Mouse (Mus musculus) kidney, adult 18-20 months (tissue): ENCODE measurements around the gene Slc35b2.

Source experiments
- DNase-seq: peaks from one replicate; pipeline ENCODE4 v3.0.0; 2021

Slc35b2 gene

DNA sequence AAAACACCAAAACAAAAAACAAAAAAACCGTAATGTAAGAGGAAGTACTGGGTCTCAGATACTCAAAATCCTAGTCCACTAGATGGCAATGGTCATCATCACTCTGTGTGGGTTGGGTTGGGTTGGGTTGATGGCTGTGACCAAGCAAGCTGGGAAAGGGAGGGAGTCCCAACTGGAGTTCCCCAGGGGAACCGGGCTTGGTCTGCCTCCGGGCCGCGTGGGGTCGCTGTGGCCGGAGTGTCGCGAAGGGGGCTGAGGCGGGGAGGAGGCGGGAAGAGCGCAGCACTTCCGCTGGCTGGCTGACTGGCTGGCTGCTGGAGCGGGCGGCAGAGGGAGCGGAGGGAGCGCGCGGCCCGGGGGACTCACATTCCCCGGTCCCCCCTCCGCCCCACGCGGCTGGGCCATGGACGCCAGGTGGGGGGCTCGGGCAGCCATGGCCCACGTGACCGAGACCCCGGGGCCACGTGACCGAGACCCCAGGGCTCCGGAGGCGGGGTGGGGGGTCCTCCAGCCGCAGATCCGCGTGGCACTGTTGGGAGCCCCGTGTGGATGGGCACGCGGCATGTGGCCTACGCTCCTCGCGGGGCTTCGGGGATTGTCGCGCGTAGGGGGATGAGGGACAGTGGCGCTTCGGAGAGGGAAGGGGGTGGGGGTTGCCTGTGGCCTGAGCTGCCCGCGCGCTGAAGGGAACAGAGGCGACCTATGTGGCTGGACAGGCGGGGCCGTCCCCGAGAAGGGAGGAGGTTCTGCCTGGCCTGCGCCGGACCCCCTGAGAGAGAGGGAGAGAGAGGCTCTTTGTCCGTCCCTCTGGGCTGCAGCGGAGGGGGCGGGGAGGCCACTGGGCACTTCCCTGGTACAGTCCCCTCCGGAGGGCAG is at the start of gene Slc35b2:
Slc35b2 (plus strand) TSS at position 220 of the 876 bp plus-strand sequence.
- peak; percentile 91 for DNase-seq

DNA sequence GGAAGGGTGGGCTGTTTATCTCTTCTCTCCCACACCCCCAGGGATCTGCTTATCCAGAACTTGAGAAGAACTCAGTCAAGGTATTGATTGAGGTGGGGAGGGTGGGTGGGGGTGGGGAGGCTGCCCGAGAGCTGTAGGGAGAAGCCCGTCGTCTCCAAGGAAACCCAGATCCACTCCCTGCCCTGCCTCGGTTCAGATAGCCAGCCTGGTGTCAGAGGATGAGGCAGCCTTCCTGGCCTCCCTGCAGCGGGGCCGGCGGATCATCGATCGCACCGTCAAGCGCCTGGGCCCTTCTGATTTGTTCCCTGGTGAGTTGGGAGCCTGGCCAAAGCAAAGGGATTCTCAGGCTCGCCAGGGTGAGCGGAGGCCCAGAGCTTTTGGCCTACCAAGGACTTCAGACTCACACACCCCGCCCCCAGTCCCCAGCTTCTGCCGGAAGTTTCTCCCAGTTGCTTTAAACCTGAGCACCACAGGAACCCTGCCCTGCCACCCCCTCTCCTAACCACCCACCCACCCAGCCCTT is 48.4 kb upstream of the Slc35b2 start:
- DNase-seq: no peak

DNA sequence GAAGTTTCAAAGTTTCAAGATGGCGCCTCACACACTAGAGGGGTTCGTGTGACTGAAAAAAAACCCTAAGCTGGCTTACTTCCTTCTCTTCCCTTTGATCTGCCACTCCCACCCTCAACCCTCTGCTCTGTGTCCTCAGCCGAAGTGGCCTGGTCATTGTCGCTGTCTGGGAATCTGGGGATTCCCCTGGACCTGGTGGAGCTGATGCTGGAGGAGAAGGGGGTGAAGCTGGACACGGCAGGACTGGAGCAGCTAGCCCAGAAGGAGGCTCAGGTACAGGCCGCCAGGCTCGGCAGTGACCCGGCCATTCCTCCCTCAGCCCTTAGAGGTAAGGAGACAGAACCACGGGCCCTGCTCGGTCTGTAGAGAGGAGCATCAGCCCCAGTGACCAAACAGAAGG is 47.9 kb upstream of the Slc35b2 start:
- DNase-seq: no peak

DNA sequence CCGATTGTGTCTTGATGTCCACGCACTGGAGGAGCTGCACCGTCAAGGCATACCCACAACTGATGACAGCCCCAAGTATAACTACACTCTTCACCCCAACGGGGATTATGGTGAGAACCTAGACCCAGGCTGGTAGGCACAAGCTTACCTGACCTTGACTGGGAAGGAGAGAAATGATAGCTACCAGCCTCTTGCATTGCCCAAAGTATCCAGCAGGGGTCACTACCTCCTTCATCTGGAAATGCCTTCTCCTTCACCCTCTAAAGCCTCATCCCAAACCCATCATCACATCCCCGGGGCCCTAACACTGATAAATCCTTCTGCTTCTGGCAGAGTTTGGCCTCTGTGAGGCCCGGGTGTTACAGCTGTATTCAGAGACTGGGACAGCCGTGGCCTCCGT is 47.2 kb upstream of the Slc35b2 start:
- peak; percentile 85 for DNase-seq

DNA sequence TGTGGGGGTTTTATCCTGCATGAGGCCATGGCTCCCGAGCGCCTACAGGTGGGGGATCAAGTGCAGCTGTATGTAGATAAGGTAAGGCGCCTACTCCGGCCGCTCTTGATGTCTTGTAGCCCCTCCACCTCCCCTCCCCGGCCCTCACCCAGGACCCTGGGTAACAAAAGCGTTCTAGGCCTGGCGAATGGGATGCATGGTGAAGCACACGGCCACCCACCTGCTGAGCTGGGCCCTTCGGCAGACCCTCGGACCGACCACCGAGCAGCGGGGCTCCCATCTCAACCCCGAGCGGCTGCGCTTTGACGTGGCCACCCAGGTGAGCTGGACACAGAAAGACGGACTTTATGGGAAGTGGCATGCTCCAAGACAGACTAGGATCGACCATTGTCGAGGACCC is 46.5 kb upstream of the Slc35b2 start:
- no peak for DNase-seq

DNA sequence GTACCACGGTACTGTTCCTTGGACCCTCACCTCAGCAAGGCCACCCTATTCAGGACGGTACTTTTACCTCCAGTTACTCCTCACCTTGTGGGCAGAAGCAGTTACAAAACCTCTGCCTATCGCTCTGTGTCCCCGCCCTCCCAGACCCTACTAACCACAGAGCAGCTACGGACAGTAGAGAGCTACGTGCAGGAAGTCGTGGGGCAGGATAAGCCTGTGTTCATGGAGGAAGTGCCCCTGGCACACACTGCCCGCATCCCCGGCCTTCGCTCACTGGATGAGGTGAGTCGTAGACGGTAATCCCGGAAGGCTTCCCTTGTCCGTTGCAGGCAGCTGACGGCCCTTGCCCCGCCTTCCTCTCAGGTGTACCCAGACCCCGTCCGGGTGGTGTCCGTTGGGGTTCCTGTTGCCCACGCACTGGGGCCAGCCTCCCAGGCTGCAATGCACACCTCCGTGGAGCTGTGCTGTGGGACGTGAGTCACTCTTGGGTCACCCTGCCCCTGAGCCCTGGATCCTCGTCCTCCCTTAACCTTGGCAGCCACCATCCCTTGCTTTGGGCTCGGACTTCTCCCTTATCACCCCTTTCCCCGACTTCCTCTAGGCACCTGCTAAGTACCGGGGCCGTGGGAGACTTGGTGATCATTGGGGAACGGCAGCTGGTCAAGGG is 46.0 kb upstream of the Slc35b2 start:
- no peak for DNase-seq

DNA sequence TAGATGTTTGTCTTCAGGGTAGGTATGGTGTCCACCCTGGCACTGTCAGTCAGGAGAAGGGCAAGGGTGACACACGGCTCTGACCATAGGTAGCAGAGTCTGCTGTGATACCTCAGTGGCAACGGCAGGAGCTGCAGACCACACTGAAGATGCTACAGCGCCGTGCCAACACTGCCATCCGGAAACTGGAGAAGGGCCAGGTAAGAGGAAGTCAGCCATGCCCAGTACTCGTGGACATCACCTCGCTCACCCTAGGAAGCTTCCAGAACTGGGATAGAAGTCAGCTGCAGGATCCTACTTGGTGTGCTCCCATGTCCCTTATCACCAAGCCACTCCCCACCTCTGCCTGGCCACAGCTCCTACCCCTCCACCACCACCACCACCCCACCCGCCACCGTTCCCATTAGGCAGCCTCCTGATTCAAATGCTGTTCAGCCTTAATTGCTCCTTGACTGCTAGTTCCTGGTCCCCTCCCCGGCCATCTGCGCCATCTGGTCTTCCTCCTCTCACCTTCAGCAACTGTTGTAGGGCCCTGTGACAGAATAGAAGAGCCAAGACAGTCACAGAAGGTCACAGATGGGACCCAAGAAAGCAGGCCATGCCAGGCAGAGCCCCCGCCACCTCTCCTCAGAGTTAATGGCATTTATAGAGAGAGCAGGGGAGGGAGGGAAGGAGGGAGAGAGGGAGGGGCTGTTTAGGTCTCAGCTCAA is 44.8 kb upstream of the Slc35b2 start:
- no peak for DNase-seq

DNA sequence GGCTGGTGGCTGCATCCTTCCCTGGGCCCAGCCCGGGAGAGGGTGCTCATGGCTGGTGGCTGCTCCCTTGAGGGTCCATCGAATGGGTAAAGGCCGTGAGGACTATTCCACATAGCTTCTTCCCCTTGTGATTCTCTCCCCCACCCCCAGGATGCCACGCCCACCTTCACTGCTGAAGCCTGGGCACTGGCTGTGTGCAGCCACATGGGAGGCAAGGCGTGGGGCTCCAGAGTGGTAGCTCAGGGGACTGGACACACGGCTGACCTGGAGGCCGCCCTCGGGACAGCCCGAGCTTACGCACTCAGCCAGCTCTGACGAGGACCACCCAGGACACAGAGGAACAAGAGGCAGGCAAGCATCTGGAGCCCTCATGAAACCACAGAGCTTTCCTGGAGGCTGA is 43.5 kb upstream of the Slc35b2 start:
- no peak for DNase-seq

DNA sequence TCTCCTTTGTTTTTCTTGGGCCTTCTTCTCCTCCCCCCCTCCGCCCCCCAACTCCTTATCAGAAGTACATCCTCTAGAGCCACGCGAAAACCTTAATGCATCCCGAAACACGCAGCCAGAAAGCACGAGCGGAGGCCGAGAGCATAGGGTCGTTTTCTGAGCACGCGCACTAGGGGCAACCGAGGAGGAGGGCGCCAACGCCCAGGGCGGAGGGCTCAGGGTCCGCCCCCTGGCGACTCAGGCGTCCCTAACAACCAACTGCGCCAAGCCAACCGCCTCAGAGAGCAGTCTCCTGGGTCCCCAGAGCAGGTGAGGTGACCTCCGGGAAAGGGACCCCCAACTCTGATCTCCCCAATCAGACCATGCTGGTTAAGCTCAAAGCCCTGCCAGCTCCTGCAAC is 40.4 kb upstream of the Slc35b2 start, which contains the start of gene Tcte1:
Tcte1 (plus strand) TSS at position 172 of the 400 bp plus-strand sequence.
- no peak for DNase-seq

DNA sequence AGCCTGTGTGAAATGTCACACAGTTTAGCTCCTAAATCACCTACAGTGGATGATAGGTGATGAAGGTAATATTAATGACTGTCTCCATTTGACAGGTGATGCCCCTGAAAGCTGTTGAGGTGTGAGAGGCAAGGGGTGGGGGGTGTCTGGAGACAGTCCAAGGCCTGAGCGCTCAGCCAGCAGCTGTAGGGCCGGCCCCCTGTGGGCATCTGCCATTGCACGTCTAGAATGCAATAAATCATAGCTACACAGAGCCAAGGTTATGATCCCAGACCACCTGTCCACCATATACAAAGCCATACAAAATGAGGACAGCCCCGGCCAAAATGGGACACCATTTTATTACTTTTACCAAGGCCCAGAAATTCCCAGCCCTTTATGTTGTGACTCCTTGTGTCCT is 38.7 kb upstream of the Slc35b2 start:
- DNase-seq: no peak

DNA sequence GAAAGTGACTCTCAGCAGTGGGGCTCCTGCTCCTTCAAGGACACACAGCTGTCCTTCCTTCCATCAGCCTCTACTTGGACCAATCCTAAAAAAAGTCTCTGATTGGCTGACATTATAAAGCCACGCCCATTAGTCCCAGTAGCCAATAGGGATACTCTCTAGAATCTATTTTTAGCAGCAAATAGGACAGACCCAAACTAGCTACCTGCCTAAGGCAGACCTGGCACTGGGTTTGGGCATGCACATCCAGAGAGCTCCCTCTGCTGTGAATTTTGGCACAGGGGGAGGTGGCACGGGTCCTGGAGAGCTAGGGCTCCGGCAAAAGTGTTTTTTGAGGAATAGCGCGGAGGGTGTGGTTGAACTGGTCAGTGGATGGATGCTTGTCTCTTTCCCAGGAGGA is 37.1 kb upstream of the Slc35b2 start:
- DNase-seq: peak; percentile 37

DNA sequence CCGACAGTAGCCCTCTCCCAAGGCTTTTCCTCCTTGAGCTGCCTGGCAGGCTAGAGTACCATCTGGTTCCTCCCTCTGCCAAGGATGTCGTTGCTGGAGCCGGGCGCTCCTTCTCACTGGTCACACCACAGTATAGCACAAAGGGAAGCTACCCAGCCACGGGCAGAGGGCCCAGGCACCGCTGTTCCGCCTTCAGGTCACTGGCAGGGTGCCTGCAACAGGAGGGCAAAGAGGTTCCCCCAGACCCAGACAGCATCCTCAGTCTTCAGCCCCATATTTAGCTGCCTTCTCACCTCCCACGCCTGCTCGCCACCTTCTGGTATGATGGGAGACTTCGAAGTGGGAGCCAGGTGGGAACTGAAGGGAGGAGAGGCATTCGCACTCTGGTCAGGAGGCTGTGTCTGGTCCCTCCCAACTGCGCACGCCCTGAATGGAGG is 33.3 kb upstream of the Slc35b2 start:
- DNase-seq: no peak

DNA sequence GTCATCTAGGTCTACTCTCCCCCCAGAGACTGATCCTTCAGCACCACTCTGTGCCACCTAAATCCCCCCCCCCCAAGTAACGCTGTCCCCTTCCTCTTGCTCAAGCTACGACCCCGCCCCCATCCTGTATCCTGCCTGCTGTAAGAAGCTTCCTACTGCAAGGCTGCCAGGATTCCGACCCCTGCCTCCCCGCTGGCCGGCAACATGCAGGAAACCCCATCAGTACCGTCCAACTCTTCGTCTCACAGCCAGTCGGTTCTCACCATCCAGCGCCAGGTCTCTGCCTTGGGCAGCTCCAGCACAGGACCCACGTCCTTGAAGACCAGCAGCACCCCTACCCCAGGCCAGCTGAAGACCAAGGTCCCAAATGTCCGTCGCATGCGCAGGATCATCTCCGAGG is 30.8 kb upstream of the Slc35b2 start:
- DNase-seq: no peak

DNA sequence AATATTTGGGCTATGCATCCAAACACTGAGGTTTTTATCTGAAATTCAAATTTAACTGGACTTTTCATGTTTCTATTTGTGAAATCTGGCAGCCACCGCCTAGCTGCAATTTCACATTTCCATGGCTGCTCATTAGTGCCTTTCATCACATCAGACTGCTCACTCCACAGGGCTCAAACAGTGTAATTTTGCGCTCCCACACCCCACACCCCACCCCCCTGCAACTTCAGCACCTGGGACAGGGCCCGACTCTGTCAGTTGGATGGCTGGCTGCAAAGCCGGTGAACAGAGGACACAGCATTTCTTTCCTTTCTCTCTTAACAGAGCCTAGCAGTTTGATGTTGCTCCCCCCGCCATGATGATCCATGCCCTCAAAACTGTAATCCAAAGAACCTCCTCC is 27.4 kb upstream of the Slc35b2 start:
- no peak for DNase-seq

DNA sequence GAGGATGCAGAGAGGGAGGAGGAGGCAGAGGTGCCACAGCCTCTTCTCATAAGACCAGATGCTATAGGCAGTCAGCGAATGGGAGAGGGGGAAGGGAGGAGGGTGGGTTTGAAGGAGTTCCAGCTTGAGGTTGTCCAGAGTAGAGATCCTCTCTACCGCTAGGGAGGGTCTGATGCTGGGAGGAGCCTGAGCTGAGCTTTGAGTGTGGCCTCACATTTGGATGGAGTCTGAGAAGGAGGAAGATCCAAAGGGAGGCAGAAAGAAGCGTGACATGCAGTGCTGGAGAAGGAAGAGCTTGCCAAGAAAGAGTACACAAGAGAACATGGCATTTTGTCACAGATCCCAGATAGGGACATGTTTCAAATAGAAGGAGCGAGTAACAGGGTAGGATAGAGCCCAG is 25.3 kb upstream of the Slc35b2 start:
- DNase-seq: no peak

DNA sequence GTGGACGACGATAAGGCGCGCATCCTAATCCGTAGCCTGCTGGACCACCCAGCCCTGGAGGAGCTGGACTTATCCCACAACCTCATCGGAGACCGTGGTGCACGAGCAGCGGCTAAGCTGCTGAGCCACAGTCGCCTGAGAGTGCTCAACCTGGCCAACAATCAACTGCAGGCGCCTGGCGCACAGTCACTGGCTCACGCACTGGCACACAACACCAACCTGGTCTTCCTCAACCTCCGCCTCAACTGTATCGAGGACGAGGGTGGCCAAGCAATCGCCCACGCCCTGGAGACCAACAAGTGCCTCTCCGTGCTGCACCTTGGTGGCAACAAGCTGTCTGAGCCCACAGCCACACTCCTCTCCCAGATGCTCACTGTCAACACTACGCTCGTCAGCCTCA is 24.0 kb upstream of the Slc35b2 start:
- DNase-seq: no peak

DNA sequence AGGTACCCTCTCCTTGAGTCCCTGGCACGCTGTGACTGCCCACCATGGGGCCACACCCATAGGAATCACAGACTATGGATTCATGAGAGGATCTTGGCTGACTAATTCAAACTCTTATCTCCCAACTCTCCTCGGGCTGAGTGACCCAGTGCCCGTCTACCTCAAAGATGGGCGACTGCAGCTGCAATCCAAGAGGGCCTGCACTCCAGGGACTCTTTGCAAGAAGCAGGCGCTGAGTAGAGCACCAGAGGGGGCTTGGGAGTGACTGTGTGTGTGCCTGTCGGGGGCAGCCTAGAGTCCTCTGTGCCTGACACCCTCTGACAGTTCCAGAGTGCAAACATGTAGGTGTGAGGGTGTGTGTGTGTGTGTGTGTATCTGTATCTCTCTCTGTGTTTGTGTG is 21.5 kb upstream of the Slc35b2 start:
- no peak for DNase-seq

DNA sequence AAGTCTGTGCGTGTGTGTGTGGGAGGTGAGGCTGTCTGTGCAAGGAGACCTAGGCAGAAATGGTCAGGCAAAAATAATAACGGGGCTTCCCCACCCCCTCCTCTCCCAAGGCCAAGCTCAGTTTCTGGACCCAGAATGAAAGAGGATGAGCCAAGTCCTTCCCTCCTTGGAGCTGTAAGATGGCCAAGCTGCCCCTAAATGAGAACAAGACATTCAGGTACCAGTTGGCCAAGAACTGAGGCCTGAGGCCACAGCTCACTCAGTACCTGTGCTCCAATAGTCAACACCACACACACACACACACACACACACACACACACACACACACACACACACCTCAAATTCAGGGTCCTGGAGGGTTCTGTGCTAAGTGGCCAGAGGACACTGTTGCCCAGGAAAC is 21.0 kb upstream of the Slc35b2 start:
- DNase-seq: no peak

DNA sequence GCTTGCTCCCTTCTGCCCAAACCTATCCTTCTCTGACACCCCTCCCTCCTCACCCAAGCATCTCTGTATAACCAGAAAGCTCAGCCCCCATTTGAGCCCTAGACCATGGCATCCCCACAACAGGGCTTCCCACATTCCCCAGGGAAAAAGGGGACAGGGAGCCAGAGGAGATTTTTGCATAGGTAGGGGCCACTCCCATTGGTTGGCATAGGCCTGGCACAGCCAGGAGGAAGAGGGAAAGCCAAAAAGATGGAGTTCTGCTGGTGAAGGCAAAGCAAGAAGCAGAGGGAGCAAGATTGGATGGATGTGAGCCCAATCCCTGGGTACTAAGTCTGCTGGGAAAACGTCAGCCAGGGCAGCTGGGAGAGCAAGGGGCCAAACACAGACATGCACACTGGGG is 20.6 kb upstream of the Slc35b2 start:
- DNase-seq: no peak

DNA sequence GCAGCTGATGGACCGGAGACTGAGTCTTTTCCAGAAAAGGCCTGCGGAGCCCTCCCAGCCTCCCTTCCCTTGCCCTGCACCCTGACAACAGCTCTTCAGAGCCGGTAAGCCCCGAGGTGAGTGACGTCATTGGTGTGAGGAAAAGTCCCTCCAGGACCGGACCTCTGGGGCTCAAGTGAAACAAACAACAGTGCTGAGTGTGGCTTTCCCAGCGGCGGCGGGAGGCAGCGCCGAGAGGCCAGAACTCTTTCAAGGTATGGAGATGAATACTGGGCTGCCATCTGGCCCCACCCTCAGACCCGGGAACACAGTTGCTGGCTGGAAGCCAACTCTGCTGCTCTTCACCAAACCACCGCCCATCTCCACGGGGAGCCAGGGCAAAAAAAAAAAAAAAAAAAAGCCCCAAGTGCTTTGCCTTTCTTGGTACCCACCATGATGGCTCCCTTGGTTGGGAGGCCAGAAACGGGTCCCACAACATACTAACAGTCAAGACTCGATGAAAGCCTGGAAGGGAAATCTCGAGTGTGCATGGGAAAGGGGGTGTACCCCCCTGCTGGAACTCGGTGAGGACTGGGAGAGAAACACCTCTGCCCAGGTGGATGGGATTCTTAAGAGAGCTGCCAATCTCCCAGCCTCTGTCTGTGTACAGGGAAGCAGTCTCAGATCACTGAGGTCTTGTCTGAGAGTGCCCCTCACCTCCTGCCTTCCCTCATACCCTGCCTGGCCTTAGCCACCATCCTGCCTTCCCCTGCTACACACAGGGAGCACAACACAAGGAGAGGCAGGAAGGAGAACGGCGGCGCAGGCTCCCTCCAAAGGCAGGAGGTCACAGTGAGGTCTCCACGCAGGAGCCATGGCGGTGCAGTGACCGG is 19.4 kb upstream of the Slc35b2 start:
- no peak for DNase-seq

DNA sequence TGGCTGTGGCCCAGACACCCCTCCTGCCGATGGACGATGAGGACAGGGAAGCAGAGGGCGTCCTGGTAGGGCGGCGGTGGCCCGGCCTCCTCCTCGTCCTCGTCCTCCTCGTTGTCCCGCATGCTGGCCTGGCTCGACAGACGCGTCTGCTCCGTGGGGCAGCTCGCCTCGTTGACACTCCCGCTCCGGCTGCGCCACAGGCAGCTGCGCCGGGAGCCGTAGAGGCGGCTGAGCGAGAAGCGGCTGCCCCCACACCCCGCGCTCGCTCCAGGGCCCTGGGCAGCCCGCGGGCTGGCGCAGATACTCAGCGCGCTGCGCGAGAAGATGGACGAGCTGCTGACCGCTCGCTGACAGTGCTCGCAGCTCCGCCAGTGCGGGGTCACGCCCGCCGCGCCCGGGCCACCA is 18.8 kb upstream of the Slc35b2 start:
- no peak for DNase-seq

DNA sequence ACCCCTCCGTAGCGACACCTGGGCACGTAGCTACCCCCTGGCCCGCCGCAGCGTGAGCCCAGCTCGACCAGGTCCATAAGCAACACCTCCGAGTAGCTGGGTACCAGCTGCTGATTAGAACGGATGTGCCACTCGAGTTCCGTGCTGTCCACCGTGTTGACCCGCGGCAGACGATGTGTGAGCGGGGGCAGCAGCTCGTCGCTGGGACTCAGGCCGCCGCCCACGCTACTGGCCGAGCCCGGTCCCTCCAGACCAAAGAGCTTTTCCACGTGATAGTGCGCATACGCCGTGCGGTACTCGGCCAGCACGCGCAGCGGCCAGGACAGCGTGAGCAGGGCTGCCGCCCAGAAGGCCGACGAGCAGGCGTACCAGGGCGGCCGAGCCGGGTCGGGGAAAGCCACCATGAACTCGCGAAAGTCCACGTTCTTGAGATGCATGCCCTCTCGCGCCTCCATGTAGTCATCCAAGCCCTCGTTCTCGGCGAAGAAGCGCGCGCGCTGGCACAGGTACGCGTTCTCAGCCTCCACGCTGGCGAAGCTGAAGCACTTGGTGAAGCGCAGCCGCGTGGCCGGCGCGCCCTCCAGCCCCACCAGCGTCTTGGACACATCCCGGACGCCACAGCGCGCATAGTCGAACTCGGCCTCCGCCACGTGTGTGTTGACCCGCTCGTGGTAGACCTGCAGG is 18.3 kb upstream of the Slc35b2 start:
- no peak for DNase-seq
